Mouse (Mus musculus): ENCODE results near the gene Hirip3. TPM values are rescaled to one million over a fixed set of nuclear protein-coding genes. Genes with fewer than 3 reads are reported as not detected.
A peak's percentile ranks its signal among the peaks of the same experiment; 100 is the strongest.

Gene Hirip3
- total RNA-seq (2012; rRNA removed) (44.0 and 55.6 TPM in 2 replicates), polyA plus RNA-seq (2012; ENCODE audit: insufficient read depth in 1 of 2, insufficient read length in 2 of 2, low read depth in 1 of 2, low replicate concordance in 2 of 2, missing spikeins in 1 of 2) (100 to 1,000 TPM in 1 of 2 experiments, not detected in 1; 137 TPM)

GRCm38 (mm10) chr7:126861429-126862130, at the start of gene Hirip3:
Gene Hirip3 (plus strand): TSS chr7:126861972.
- peaks cover 1 to 22% of the 10 kb centered on the region in 2 experiments for H3K36me3 ChIP-seq (ENCODE audit: control insufficient read depth in 1 of 2, insufficient read depth in 2 of 2, low read length in 2 of 2)
- peak within 1 kb of the TSS; percentile 53 to 83 for H3K4me3 ChIP-seq (ENCODE audit: control insufficient read depth in 1 of 2, insufficient read depth in 1 of 2, low read depth in 2 of 2, low read length in 2 of 2)

GRCm38 (mm10) chr7:126815726-126816222, 46.0 kb upstream of the Hirip3 start:
- Histone ChIP-seq H3K79me2 (ENCODE audit: control insufficient read depth, insufficient read depth, low read length, poor library complexity) (no peaks in the 10 kb centered on the region), H3K27me3 (ENCODE audit: control insufficient read depth in 1 of 2, insufficient read depth in 2 of 2, low read length in 2 of 2) (0 out of 4 replicates have a peak, but pooled peaks cover 2% of the 10 kb centered on the region in 2 experiments), H3K9me3 (replicated peaks; ENCODE audit: insufficient read depth, low read length) (no peaks in the 10 kb centered on the region), H3K4me3 (ENCODE audit: control insufficient read depth in 1 of 2, insufficient read depth in 1 of 2, low read depth in 2 of 2, low read length in 2 of 2) (no peak overlapping the region), H3K9ac (ENCODE audit: control insufficient read depth, low read depth, low read length, poor library complexity, severe bottlenecking) (no peak overlapping the region), H3K4me1 (ENCODE audit: control insufficient read depth in 1 of 2, insufficient read depth in 2 of 2, low read length in 2 of 2) (no peaks in the 10 kb centered on the region; a peak in 1 of 4 replicates), H3K27ac (ENCODE audit: control insufficient read depth, low read depth, low read length) (no peak overlapping the region), H3K36me3 (ENCODE audit: control insufficient read depth in 1 of 2, insufficient read depth in 2 of 2, low read length in 2 of 2) (no peaks in the 10 kb centered on the region)
- peak; percentile 20; the same call in 1 of the 2 replicates for TF ChIP-seq GATA1 (IDR thresholded peaks at IDR 0.05; ENCODE audit: low read depth, low read length)
- TF ChIP-seq MYB (IDR thresholded peaks at IDR 0.05; ENCODE audit: low read depth, low read length) = no peak
- no peak for DNase-seq (ENCODE audit: low read depth, low spot score)

More at GRCm38 (mm10) chr7:126861429-126862130, at the start of gene Hirip3:
- Histone ChIP-seq H3K9ac (ENCODE audit: control insufficient read depth, low read depth, low read length, poor library complexity, severe bottlenecking) (peak within 1 kb of the TSS; percentile 89), H3K27ac (ENCODE audit: control insufficient read depth, low read depth, low read length) (peak within 1 kb of the TSS; percentile 92), H3K4me1 (ENCODE audit: control insufficient read depth in 1 of 2, insufficient read depth in 2 of 2, low read length in 2 of 2) (peaks cover 2 to 19% of the 10 kb centered on the region in 2 experiments; a peak in 3 of 4 replicates), H3K79me2 (ENCODE audit: control insufficient read depth, insufficient read depth, low read length, poor library complexity) (peaks cover 26% of the 10 kb centered on the region), H3K9me3 (replicated peaks; ENCODE audit: insufficient read depth, low read length) (no peaks in the 10 kb centered on the region), H3K27me3 (ENCODE audit: control insufficient read depth in 1 of 2, insufficient read depth in 2 of 2, low read length in 2 of 2) (no peaks in the 10 kb centered on the region)
- peak; percentile 96 for DNase-seq (ENCODE audit: low read depth, low spot score)
- TF ChIP-seq ZMIZ1 (IDR thresholded peaks at IDR 0.05; ENCODE audit: low read depth, low read length) = peak; percentile 43; the same call in 1 of the 2 replicates
- TF ChIP-seq HCFC1 (IDR thresholded peaks at IDR 0.05; ENCODE audit: low read depth, low read length) = peak; percentile 97
- no peak; the same call in 1 of the 2 replicates for TF ChIP-seq NRF1 (IDR thresholded peaks at IDR 0.05; ENCODE audit: insufficient read depth, low read depth, low read length, poor library complexity, severe bottlenecking)
- no peak for TF ChIP-seq E2F4 (IDR thresholded peaks at IDR 0.05; ENCODE audit: borderline replicate concordance, low read depth, low read length)
- TF ChIP-seq GABPA (IDR thresholded peaks at IDR 0.05; ENCODE audit: low read depth, low read length) = no peak
- TF ChIP-seq CTCF (IDR thresholded peaks at IDR 0.05 in 2 of 3, conservative IDR thresholded peaks at IDR 0.05 in 1 of 3; ENCODE audit: control insufficient read depth in 1 of 3, insufficient read depth in 1 of 3, low read depth in 2 of 3, low read length in 3 of 3, poor library complexity in 1 of 3, severe bottlenecking in 1 of 3) = no peak
- TF ChIP-seq ETS1 (IDR thresholded peaks at IDR 0.05; ENCODE audit: low read depth, low read length) = peak; percentile 37
- peak; percentile 88; the same call in 1 of the 2 replicates for TF ChIP-seq POLR2AphosphoS2 (IDR thresholded peaks at IDR 0.05; ENCODE audit: low read length)
- TF ChIP-seq NELFE (IDR thresholded peaks at IDR 0.05; ENCODE audit: low read depth, low read length) = peak; percentile 89
- TF ChIP-seq ZKSCAN1 (IDR thresholded peaks at IDR 0.05; ENCODE audit: low read depth, low read length) = no peak
- TF ChIP-seq MYC (IDR thresholded peaks at IDR 0.05; ENCODE audit: low read depth, low read length) = peak; percentile 83
- peak; percentile 64; the same call in 1 of the 2 replicates for TF ChIP-seq TCF12 (IDR thresholded peaks at IDR 0.05; ENCODE audit: low read depth, low read length)
- no peak for TF ChIP-seq SMC3 (IDR thresholded peaks at IDR 0.05; ENCODE audit: low read depth, low read length)
- TF ChIP-seq CHD2 (IDR thresholded peaks at IDR 0.05; ENCODE audit: low read length) = no peak
- peak; percentile 47 to 84 for TF ChIP-seq POLR2A (IDR thresholded peaks at IDR 0.05; ENCODE audit: control insufficient read depth in 1 of 2, insufficient read depth in 1 of 2, low read depth in 1 of 2, low read length in 2 of 2, poor library complexity in 1 of 2)
- no peak for TF ChIP-seq TAL1 (IDR thresholded peaks at IDR 0.05; ENCODE audit: low read length)
- TF ChIP-seq MAZ (IDR thresholded peaks at IDR 0.05; ENCODE audit: low read depth, low read length) = peak; percentile 90
- peak; percentile 72 for TF ChIP-seq SIN3A (IDR thresholded peaks at IDR 0.05; ENCODE audit: low read length)
- TF ChIP-seq UBTF (IDR thresholded peaks at IDR 0.05; ENCODE audit: borderline replicate concordance, insufficient read depth, low read depth, low read length) = no peak
- TF ChIP-seq POLR2AphosphoS5 (IDR thresholded peaks at IDR 0.05; ENCODE audit: borderline replicate concordance, low read depth, low read length) = no peak
- 0 out of 2 replicates have a peak, but pooled peaks have one; percentile 7 for TF ChIP-seq RCOR1 (IDR thresholded peaks at IDR 0.05; ENCODE audit: low read depth, low read length)
- no peak; the same call in none of the 2 replicates for TF ChIP-seq MXI1 (IDR thresholded peaks at IDR 0.05; ENCODE audit: low read depth, low read length)
- peak; percentile 74; the same call in 1 of the 2 replicates for TF ChIP-seq KAT2A (conservative IDR thresholded peaks at IDR 0.05; ENCODE audit: low read depth, low read length)
- no peak for TF ChIP-seq USF1 (IDR thresholded peaks at IDR 0.05; ENCODE audit: low read depth, low read length)
- peak; percentile 96 for TF ChIP-seq ELF1 (IDR thresholded peaks at IDR 0.05; ENCODE audit: low read depth, low read length)

Measured in MEL (cell line).